In the genomic region with DNA sequence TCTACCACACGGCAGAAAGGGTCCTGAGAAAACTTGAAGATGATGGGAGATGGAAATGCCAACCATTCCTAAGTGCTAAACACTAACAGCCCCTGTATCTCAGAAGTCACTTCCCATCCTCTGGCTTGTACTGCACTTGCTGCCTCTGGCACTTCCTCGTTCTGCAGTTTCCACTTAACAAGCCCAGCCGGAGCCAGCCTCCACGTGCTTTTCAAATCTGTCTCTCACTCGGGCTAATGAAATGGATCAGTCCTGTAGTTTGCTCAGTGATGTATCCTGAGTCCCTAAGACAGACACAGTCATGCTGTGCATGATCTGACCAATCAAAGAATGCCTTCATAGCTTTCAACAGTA, we compare ENCODE assay signal across 34 mouse cellular contexts. TPM values are rescaled to one million over a fixed set of nuclear protein-coding genes. Genes with fewer than 3 reads are reported as not detected.
DNase-seq lines count a peak whose midpoint lies in the region; ATAC-seq lines count a peak whose summit lies in the region.
"Had no signal": no experiment of that assay in that cellular context is flagged by ENCODE, and none has a peak within 500 bp of the region (broad histone marks: within the 10 kb centered on the region; RNA-seq: fewer than 3 reads in every experiment).

No protein-coding gene starts in this region.

- DNase-seq in CD4-positive, CD25-positive, alpha-beta regulatory T cell, adult 2 months (ENCODE audit: low read depth, low spot score): peak; percentile 7
- DNase-seq in thymus, postnatal 14 days: peak; percentile 45
- DNase-seq in lung, postnatal 4 days: no peak
- no peak for DNase-seq in left cerebral cortex, adult 18-20 months (ENCODE audit: low spot score in 2 of 2)
- DNase-seq in gastrocnemius, adult 18-20 months (ENCODE audit: low spot score): no peak
- DNase-seq: adrenal gland, postnatal 36 days; cerebellum, adult 18-20 months; cerebellum, postnatal 10 days; forebrain, postnatal 0 days; gastrocnemius, postnatal 14 days; heart, adult 11 months; kidney, adult 2 months; liver, postnatal 0 days; lung, postnatal 36 days; right cerebral cortex, adult 18-20 months had no signal

- no peak for ATAC-seq in CD4-positive, CD25-positive, alpha-beta regulatory T cell, adult 4 months
- ATAC-seq in megakaryocyte, adult 5-6 weeks (ENCODE audit: poor library complexity, severe bottlenecking): peak; percentile 85
- ATAC-seq: forebrain, postnatal 0 days; hindbrain, postnatal 0 days; intestine, embryonic 15.5 days; liver, embryonic 12.5 days; liver, postnatal 0 days; midbrain, embryonic 15.5 days had no signal

RNA-seq across cellular contexts. Expression of a gene that starts 13.2 kb away (rescaled TPM):
- polyA plus RNA-seq in CD4-positive, CD25-positive, alpha-beta regulatory T cell, adult 4 months (2017; shearing (Covaris generic)): not detected
- not detected in 2 replicates for total RNA-seq in megakaryocyte, adult 5-6 weeks (2015)
- total RNA-seq in megakaryocyte, adult 5-6 weeks (2017): not detected in 2 replicates
- 1 to 10 TPM in 1 of 2 experiments, not detected in 1; 1.2 TPM for total RNA-seq in left cerebral cortex, adult 18-20 months (2021)
- total RNA-seq in gastrocnemius, adult 18-20 months (2021): not detected
- total RNA-seq: adrenal gland, adult 18-20 months; adrenal gland, postnatal 36 days; gastrocnemius, postnatal 14 days; heart, postnatal 25 days; hindbrain, postnatal 0 days; neutrophil, adult 5-6 weeks had no signal
- polyA plus RNA-seq: C2C12; embryonic facial prominence, embryonic 14.5 days; erythroblast, embryonic 14.5 days; forebrain, embryonic 11.5 days; forebrain, postnatal 0 days; heart, embryonic 10.5 days; heart, embryonic 15.5 days; hindbrain, postnatal 0 days; kidney, postnatal 0 days; limb, embryonic 13.5 days; liver, embryonic 12.5 days; liver, postnatal 0 days; lung, embryonic 16.5 days; neural tube, embryonic 11.5 days had no signal

Comparison
In these comparisons a context has a peak if more than half of its experiments do, and no peak if none do; other contexts are left out.
1. DNase-seq: peak in CD4-positive, CD25-positive, alpha-beta regulatory T cell, adult 2 months (single experiment) and thymus, postnatal 14 days (single experiment); none in lung, postnatal 4 days (0 of 2), left cerebral cortex, adult 18-20 months (0 of 2) and gastrocnemius, adult 18-20 months (single experiment).